Mouse (Mus musculus) G1E-ER4 (cell line): ENCODE measurements around the gene Zfp36. TPM values are rescaled to one million over a fixed set of nuclear protein-coding genes. Genes with fewer than 3 reads are reported as not detected.

Source experiments
- GATA1 ChIP-seq: IDR thresholded peaks from one replicate; pipeline ENCODE4 v1.8.0; 2012; ENCODE audit warnings: low read length, inconsistent platforms
- polyA plus RNA-seq: library from polyadenylated mRNA; stranded (reverse); fragments of >175 nt; gene quantifications from 2 replicates; pipeline ENCODE4 v1.2.3, GENCODE M21; 2012

Gene Zfp36
- polyA plus RNA-seq, 1 experiment, result 19.6 TPM

DNA sequence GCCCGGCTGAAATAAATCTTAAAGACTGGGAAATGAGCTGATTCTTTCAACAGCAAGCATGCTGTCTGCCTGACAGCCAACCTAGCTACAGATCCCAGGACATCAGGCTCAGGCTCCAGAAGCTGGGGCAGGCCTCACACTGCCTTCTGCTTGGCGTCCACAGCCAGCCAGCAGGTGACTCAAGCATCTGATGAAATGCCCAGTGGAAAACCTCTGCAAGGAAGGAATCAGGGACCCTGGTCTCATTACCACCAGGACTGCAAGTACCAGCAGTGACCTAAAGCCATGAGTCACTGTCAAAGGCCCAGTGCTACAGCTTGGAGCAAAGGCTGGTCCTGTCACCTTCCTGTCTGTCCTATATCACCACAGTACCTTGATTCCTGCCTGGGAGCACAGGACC is 44.6 kb downstream of the Zfp36 start:
- TF ChIP-seq GATA1, result no peak

- no peak for TF ChIP-seq GATA1
Measured at GRCm38 (mm10) chr7:28334534-28334933, 45.5 kb downstream of the Zfp36 start.

DNA sequence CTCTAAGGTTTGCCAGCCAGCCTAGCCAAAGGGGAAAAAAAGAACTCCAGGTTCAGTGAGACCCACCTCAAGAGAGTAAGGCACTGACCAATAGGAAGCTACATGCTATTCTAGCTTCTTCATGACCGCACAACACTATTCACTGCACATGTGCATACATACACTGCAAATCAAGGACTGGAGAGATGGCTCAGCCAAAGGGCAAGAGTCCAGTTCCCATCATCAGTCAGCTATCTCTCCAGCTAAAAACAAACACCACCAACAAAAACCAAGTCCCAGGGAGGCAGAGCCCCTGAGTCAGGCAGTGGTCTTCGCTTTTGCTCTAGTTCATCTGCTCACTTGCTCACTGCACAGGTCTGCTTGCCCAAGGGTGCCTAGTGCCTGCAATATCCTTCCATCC is 51.8 kb downstream of the Zfp36 start:
- TF ChIP-seq GATA1, result no peak

Other genes starting within 250 kb of the Zfp36 start
- 951 and 979 TPM in 2 replicates for gene Fbl, start 210.5 kb downstream of the Zfp36 start, polyA plus RNA-seq
- gene Dyrk1b, start 200.8 kb downstream of the Zfp36 start, polyA plus RNA-seq, result 51.5 and 66.1 TPM in 2 replicates
- 90.4 and 132 TPM in 2 replicates for gene Eid2, start 112.4 kb downstream of the Zfp36 start, polyA plus RNA-seq
- 49.9 and 67.9 TPM in 2 replicates for gene Eid2b, start 102.5 kb downstream of the Zfp36 start, polyA plus RNA-seq
- not detected in 2 replicates for gene Selenov, start 89.1 kb downstream of the Zfp36 start, polyA plus RNA-seq
- 0.17 and 0.36 TPM in 2 replicates for gene Dll3, start 78.0 kb downstream of the Zfp36 start, polyA plus RNA-seq
- gene Timm50, start 68.2 kb downstream of the Zfp36 start, polyA plus RNA-seq, result 254 and 431 TPM in 2 replicates
- 164 and 237 TPM in 2 replicates for gene Supt5, start 41.5 kb downstream of the Zfp36 start, polyA plus RNA-seq
- gene Rps16, start 29.6 kb downstream of the Zfp36 start, polyA plus RNA-seq, result 1,552 and 2,390 TPM in 2 replicates
- gene Plekhg2, start 7.7 kb downstream of the Zfp36 start, polyA plus RNA-seq, result 15.2 and 16.0 TPM in 2 replicates
- gene Med29, start 12.5 kb upstream of the Zfp36 start, polyA plus RNA-seq, result 30.5 and 33.2 TPM in 2 replicates
- 229 and 279 TPM in 2 replicates for gene Paf1, start 12.7 kb upstream of the Zfp36 start, polyA plus RNA-seq
- gene Gmfg, start 57.2 kb upstream of the Zfp36 start, polyA plus RNA-seq, result 1.3 and 1.7 TPM in 2 replicates
- gene Lrfn1, start 71.7 kb upstream of the Zfp36 start, polyA plus RNA-seq, result 0.03 and 0.10 TPM in 2 replicates
- gene Ifnl2, start 130.2 kb upstream of the Zfp36 start, polyA plus RNA-seq, result not detected in 2 replicates
- not detected in 2 replicates for gene Ifnl3, start 142.6 kb upstream of the Zfp36 start, polyA plus RNA-seq
- gene Sycn, start 160.6 kb upstream of the Zfp36 start, polyA plus RNA-seq, result not detected in 2 replicates
- not detected in 2 replicates for gene Nccrp1, start 167.0 kb upstream of the Zfp36 start, polyA plus RNA-seq
- gene Samd4b, start 217.9 kb upstream of the Zfp36 start, polyA plus RNA-seq, result 95.5 and 118 TPM in 2 replicates
- gene Pak4, start 217.9 kb upstream of the Zfp36 start, polyA plus RNA-seq, result 108 and 142 TPM in 2 replicates